Mouse (Mus musculus) liver, embryonic 14.5 days (tissue): ENCODE results near the gene Krtap5-1.

Source experiments
- CTCF ChIP-seq: IDR thresholded peaks from 2 replicates; pipeline ENCODE4 v1.5.1; 2016; ENCODE audit warnings: antibody characterized with exemption, low read depth, control low read depth
- EP300 ChIP-seq: IDR thresholded peaks from 2 replicates; pipeline ENCODE4 v1.6.1; 2016; ENCODE audit warnings: antibody characterized with exemption, low read depth

DNA sequence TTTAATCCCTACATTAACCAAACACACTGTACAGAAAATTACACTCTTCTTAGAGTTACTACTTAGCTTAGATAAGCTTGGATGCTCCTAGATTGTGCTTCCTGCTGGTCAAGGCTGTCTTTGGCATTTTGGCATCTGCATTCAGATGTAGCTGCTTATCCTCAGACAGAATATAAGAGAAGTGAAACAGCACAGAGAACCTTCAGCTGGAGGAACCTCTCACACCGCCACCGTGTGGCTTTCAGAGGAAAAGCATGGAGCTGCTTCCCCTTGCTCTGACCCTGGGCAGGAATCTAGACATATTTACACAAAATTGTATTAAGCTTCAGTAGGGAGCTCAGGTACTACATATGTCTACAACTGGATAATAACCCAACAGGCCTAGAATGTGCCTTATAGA, 41.4 kb downstream of the Krtap5-1 start:
- no peak for TF ChIP-seq EP300
- TF ChIP-seq CTCF: peak; percentile 60
